Mouse (Mus musculus) hindbrain, embryonic 11.5 days (tissue): ENCODE data around the gene Depdc1a. TPM values are rescaled to one million over a fixed set of nuclear protein-coding genes. Genes with fewer than 3 reads are reported as not detected.

ENCODE experiments used
- polyA plus RNA-seq: library from polyadenylated mRNA; unstranded; fragments of >200 nt; fragmentation: Nextera tagmentation; extraction: Ambion mirVana; gene quantifications from 2 replicates; pipeline ENCODE4 v1.2.1, GENCODE M21; 2014

Gene Depdc1a
- polyA plus RNA-seq, 1 experiment from 2014 or later, result 28.3 TPM

Other genes starting within 250 kb of the Depdc1a start
- not detected in 2 replicates for gene Rpe65, start 103.7 kb downstream of the Depdc1a start, polyA plus RNA-seq